Comparison of ENCODE assay signal across 30 mouse cellular contexts in genomic region chr9:41558456-41558855, GRCm38 (mm10).
DNase-seq lines count a peak whose midpoint lies in the region; ATAC-seq and TF ChIP-seq lines count a peak whose summit lies in the region.
"Had no signal": no experiment of that assay in that cellular context is flagged by ENCODE, and none has a peak within 500 bp of the region (broad histone marks: within the 10 kb centered on the region; RNA-seq: fewer than 3 reads in every experiment).

No protein-coding gene starts in this region.

- H3K27me3 ChIP-seq in kidney, embryonic 16.5 days (ENCODE audit: insufficient read depth, low read length), result no peaks in the 10 kb centered on the region
- H3K27me3 ChIP-seq in kidney, embryonic 14.5 days (ENCODE audit: control insufficient read depth, insufficient read depth, low read length), result no peaks in the 10 kb centered on the region
- no peaks in the 10 kb centered on the region for H3K27me3 ChIP-seq in testis, adult 2 months (ENCODE audit: control insufficient read depth, insufficient read depth, low read length)
- H3K27me3 ChIP-seq: CH12.LX; embryonic facial prominence, embryonic 13.5 days; embryonic facial prominence, embryonic 15.5 days; forebrain, embryonic 13.5 days; forebrain, embryonic 15.5 days; Patski had no signal

- H3K27ac ChIP-seq in kidney, embryonic 16.5 days (ENCODE audit: low read length), result no peak overlapping the region
- no peak overlapping the region for H3K27ac ChIP-seq in kidney, embryonic 14.5 days (ENCODE audit: low read depth, low read length)
- no peak overlapping the region for H3K27ac ChIP-seq in testis, adult 2 months (ENCODE audit: control insufficient read depth, insufficient read depth, low read depth, low read length)
- H3K27ac ChIP-seq: embryonic facial prominence, embryonic 13.5 days; embryonic facial prominence, embryonic 15.5 days; forebrain, embryonic 10.5 days; forebrain, embryonic 13.5 days; forebrain, embryonic 15.5 days had no signal

- H3K4me2 ChIP-seq in kidney, embryonic 16.5 days (replicated peaks; ENCODE audit: low read depth, low read length), result no peak overlapping the region
- H3K4me2 ChIP-seq in kidney, embryonic 14.5 days (replicated peaks; ENCODE audit: low read depth, low read length), result no peak overlapping the region
- H3K4me2 ChIP-seq: embryonic facial prominence, embryonic 13.5 days; embryonic facial prominence, embryonic 15.5 days; forebrain, embryonic 13.5 days; forebrain, embryonic 15.5 days had no signal

- DNase-seq in kidney, adult 11 months, result peak; percentile 8
- peak; percentile 20 to 34 for DNase-seq in kidney, adult 8-10 months
- DNase-seq in kidney, postnatal 4 days, result no peak
- DNase-seq in kidney, postnatal 36 days, result peak; percentile 14 to 25
- DNase-seq in testis, postnatal 10 days (ENCODE audit: low spot score), result no peak
- DNase-seq: adrenal gland, adult 2 months; adrenal gland, postnatal 10 days; adrenal gland, postnatal 25 days; B cell, adult 2 months; cerebellum, adult 11 months; cerebellum, adult 18-20 months; cerebellum, adult 8-10 months; cerebellum, adult 9-11 months; cerebellum, postnatal 14 days; cerebellum, postnatal 36 days; embryo, embryonic 11 days had no signal

- H3K4me3 ChIP-seq in kidney, embryonic 16.5 days (ENCODE audit: low read length), result no peak overlapping the region
- H3K4me3 ChIP-seq in kidney, embryonic 14.5 days (ENCODE audit: low read length), result no peak overlapping the region
- H3K4me3 ChIP-seq in testis, adult 2 months (ENCODE audit: control insufficient read depth, low read depth, low read length), result peak overlapping the region; percentile 40; the same call in 1 of the 2 replicates
- H3K4me3 ChIP-seq: embryonic facial prominence, embryonic 13.5 days; embryonic facial prominence, embryonic 15.5 days; erythroblast, embryonic 14.5 days; forebrain, embryonic 10.5 days; forebrain, embryonic 13.5 days; forebrain, embryonic 15.5 days had no signal

- H3K4me1 ChIP-seq in kidney, embryonic 16.5 days (ENCODE audit: insufficient read depth, low read length), result no peaks in the 10 kb centered on the region
- H3K4me1 ChIP-seq in kidney, embryonic 14.5 days (ENCODE audit: control insufficient read depth, insufficient read depth, low read length), result peaks cover 3% of the 10 kb centered on the region; the same call in 1 of the 2 replicates
- no peaks in the 10 kb centered on the region for H3K4me1 ChIP-seq in testis, adult 2 months (ENCODE audit: control insufficient read depth, insufficient read depth, low read length)
- H3K4me1 ChIP-seq: embryonic facial prominence, embryonic 13.5 days; embryonic facial prominence, embryonic 15.5 days; forebrain, embryonic 10.5 days; forebrain, embryonic 13.5 days; forebrain, embryonic 15.5 days had no signal

- no peaks in the 10 kb centered on the region for H3K36me3 ChIP-seq in kidney, embryonic 16.5 days (ENCODE audit: insufficient read depth, low read length)
- H3K36me3 ChIP-seq in kidney, embryonic 14.5 days (ENCODE audit: control insufficient read depth, insufficient read depth, low read length), result no peaks in the 10 kb centered on the region
- H3K36me3 ChIP-seq in testis, adult 2 months (ENCODE audit: control insufficient read depth, insufficient read depth, low read length), result no peaks in the 10 kb centered on the region
- H3K36me3 ChIP-seq: forebrain, embryonic 10.5 days; forebrain, embryonic 15.5 days; G1E had no signal

- no peak for TF ChIP-seq POLR2A in testis, adult 2 months (IDR thresholded peaks at IDR 0.05; ENCODE audit: control insufficient read depth, low read depth, low read length)

- no peak for TF ChIP-seq CTCF in testis, adult 2 months (IDR thresholded peaks at IDR 0.05; ENCODE audit: control insufficient read depth, insufficient read depth, insufficient replicate concordance, low read depth, low read length)

- no peak for ATAC-seq in kidney, embryonic 16.5 days (ENCODE audit: low FRiP score, low TSS enrichment)
- no peak for ATAC-seq in kidney, embryonic 14.5 days (ENCODE audit: low FRiP score, low TSS enrichment)
- ATAC-seq: activated CD4-positive, CD25-positive, alpha-beta regulatory T cell, adult 4 months; CD4-positive, CD25-positive, alpha-beta regulatory T cell, adult 4 months; forebrain, embryonic 13.5 days; forebrain, embryonic 15.5 days; Patski had no signal

- H3K9ac ChIP-seq in kidney, embryonic 16.5 days (replicated peaks; ENCODE audit: low read length), result no peak overlapping the region
- no peak overlapping the region for H3K9ac ChIP-seq in kidney, embryonic 14.5 days (ENCODE audit: low read depth, low read length)
- H3K9ac ChIP-seq: embryonic facial prominence, embryonic 13.5 days; embryonic facial prominence, embryonic 15.5 days; forebrain, embryonic 13.5 days; forebrain, embryonic 15.5 days had no signal

- WGBS in kidney, embryonic 16.5 days, result 97% methylated on average over 3 of the region's 3 CpGs
- 93% methylated on average over 3 of the region's 3 CpGs for WGBS in kidney, embryonic 14.5 days

- H3K9me3 ChIP-seq in kidney, embryonic 16.5 days (ENCODE audit: low read length), result no peaks in the 10 kb centered on the region
- H3K9me3 ChIP-seq in kidney, embryonic 14.5 days (ENCODE audit: control insufficient read depth, low read length), result no peaks in the 10 kb centered on the region
- H3K9me3 ChIP-seq: embryonic facial prominence, embryonic 13.5 days; embryonic facial prominence, embryonic 15.5 days; forebrain, embryonic 10.5 days; forebrain, embryonic 13.5 days; forebrain, embryonic 15.5 days; G1E had no signal

Comparison
In these comparisons a context has a peak if more than half of its experiments do, and no peak if none do; other contexts are left out.
1. DNase-seq: peak in kidney, adult 11 months (single experiment), kidney, adult 8-10 months (2 of 2) and kidney, postnatal 36 days (2 of 2); none in kidney, postnatal 4 days (0 of 2) and testis, postnatal 10 days (single experiment).